Mouse (Mus musculus) kidney, embryonic 14.5 days (tissue): Measurements from ENCODE around the gene Tubb2b. TPM values are rescaled to one million over a fixed set of nuclear protein-coding genes. Genes with fewer than 3 reads are reported as not detected.

Experiments
- ATAC-seq: fragments of 200-750 bp; cut with Nextera tagmentation; 2 replicates; pipeline ENCODE4 v1.8.0; 2017; ENCODE audit warnings: moderate number of reproducible peaks, mild to moderate bottlenecking, moderate TSS enrichment, moderate library complexity; ENCODE audit not compliant: low FRiP score, low TSS enrichment
- H3K27ac ChIP-seq: fragments of 300-500 bp; sonication (generic); 2 replicates; pipeline ENCODE4 v1.5.1; 2014; ENCODE audit warnings: low read depth, mild to moderate bottlenecking, low read length, moderate library complexity, mixed read lengths
- H3K27me3 ChIP-seq: fragments of 300-500 bp; sonication (generic); 2 replicates; pipeline ENCODE4 v1.6.1; 2014; ENCODE audit warnings: mild to moderate bottlenecking, low read length; ENCODE audit not compliant: control insufficient read depth, insufficient read depth
- H3K36me3 ChIP-seq: fragments of 300-500 bp; sonication (generic); 2 replicates; pipeline ENCODE4 v1.6.1; 2014; ENCODE audit warnings: low read length, mixed read lengths; ENCODE audit not compliant: control insufficient read depth, insufficient read depth
- H3K4me1 ChIP-seq: fragments of 300-500 bp; sonication (generic); 2 replicates; pipeline ENCODE4 v1.6.1; 2014; ENCODE audit warnings: low read length, mixed read lengths; ENCODE audit not compliant: control insufficient read depth, insufficient read depth
- H3K4me2 ChIP-seq: fragments of 300-500 bp; sonication (generic); replicated peaks from 2 replicates; pipeline ENCODE4 v1.6.1; 2014; ENCODE audit warnings: low read depth, mild to moderate bottlenecking, low read length
- H3K4me3 ChIP-seq: fragments of 300-500 bp; sonication (generic); 2 replicates; pipeline ENCODE4 v1.5.1; 2014; ENCODE audit warnings: mild to moderate bottlenecking, low read length
- H3K9ac ChIP-seq: fragments of 300-500 bp; sonication (generic); 2 replicates; pipeline ENCODE4 v1.6.1; 2014; ENCODE audit warnings: low read depth, mild to moderate bottlenecking, low read length, moderate library complexity
- H3K9me3 ChIP-seq: fragments of 300-500 bp; sonication (generic); 2 replicates; pipeline ENCODE4 v1.6.1; 2016; ENCODE audit warnings: low read length; ENCODE audit not compliant: control insufficient read depth
- WGBS: fragments of 180-500 bp; shearing (Covaris S2); extraction: QIAGEN DNeasy Blood & Tissue Kit; methylation state at CpG from one replicate; pipeline ENCODE4 v1.1.7; 2014; 5-methylcytosine and 5-hydroxymethylcytosine counted together
- polyA plus RNA-seq: library from polyadenylated mRNA; unstranded; fragments of >200 nt; fragmentation: Nextera tagmentation; extraction: Ambion mirVana; gene quantifications from 2 replicates; pipeline ENCODE4 v1.2.1, GENCODE M21; 2014

The Tubb2b gene
- polyA plus RNA-seq, 1 experiment from 2014 or later, result 17.4 TPM

- Histone ChIP-seq H3K9me3 (no peaks in the 10 kb centered on the region), H3K9ac (no peak overlapping the region), H3K36me3 (no peaks in the 10 kb centered on the region), H3K27ac (no peak overlapping the region; the same call in 1 of the 2 replicates), H3K27me3 (no peaks in the 10 kb centered on the region), H3K4me3 (no peak overlapping the region), H3K4me1 (peaks cover 8% of the 10 kb centered on the region; the same call in 1 of the 2 replicates), H3K4me2 (peak overlapping the region; percentile 77; the same call in 1 of the 2 replicates)
- no peak for ATAC-seq
- 82% methylated on average over 3 of the region's 3 CpGs for WGBS
Measured at GRCm38 (mm10) chr13:34148181-34148580, 17.9 kb upstream of the Tubb2b start.

DNA sequence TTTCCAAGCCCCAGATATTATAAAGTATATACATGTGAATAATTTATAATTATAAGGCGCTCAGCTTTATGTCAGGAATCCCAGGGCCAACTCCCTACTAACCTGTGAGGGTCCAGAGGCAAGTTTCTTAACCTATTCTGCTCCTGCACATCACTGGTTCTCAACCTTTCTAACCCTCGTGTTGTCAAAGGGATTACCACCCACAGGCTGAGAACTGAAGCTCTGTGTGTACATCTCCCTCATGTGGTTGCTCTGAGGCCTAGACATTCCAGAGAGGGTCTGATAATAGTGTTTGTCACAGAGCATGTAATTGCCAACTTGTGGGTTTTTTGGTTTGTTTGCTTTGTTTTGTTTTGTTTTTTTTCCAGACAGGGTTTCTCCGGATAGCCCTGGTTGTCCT lies 16.6 kb upstream of the Tubb2b start:
- H3K36me3 ChIP-seq, result no peaks in the 10 kb centered on the region
- H3K27me3 ChIP-seq, result no peaks in the 10 kb centered on the region
- H3K4me3 ChIP-seq, result no peak overlapping the region
- 72% methylated on average over 3 of the region's 3 CpGs for WGBS
- no peaks in the 10 kb centered on the region for H3K9me3 ChIP-seq
- H3K4me2 ChIP-seq, result no peak overlapping the region
- peaks cover 8% of the 10 kb centered on the region; the same call in 1 of the 2 replicates for H3K4me1 ChIP-seq
- no peak overlapping the region for H3K27ac ChIP-seq
- ATAC-seq, result no peak
- no peak overlapping the region for H3K9ac ChIP-seq

DNA sequence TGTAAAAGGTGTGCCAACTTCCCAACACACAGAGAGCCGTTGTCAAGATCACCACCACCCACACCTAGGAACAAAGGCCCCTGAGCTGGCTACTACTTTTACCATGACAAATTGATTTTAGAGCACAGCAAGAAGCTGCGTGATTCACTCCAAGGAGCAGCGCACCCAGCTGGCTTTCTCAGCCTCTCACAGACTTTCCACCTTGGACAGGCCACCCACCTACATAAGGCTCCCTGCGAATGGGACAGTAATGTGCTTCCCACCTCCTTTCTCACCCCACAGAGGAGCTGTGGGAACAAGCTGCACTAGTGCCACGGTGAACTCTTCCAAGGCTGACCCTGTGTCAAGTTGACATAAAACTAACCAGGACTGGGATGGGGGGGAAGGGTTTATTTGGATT lies 13.1 kb upstream of the Tubb2b start:
- H3K4me3 ChIP-seq, result no peak overlapping the region
- no peak overlapping the region for H3K9ac ChIP-seq
- H3K27ac ChIP-seq, result no peak overlapping the region
- no peaks in the 10 kb centered on the region for H3K27me3 ChIP-seq
- no peaks in the 10 kb centered on the region for H3K4me1 ChIP-seq
- H3K4me2 ChIP-seq, result no peak overlapping the region
- H3K36me3 ChIP-seq, result no peaks in the 10 kb centered on the region
- 39% methylated on average over 5 of the region's 5 CpGs for WGBS
- H3K9me3 ChIP-seq, result no peaks in the 10 kb centered on the region
- ATAC-seq, result no peak

GRCm38 (mm10) chr13:34136605-34137004 lies 6.3 kb upstream of the Tubb2b start:
- Histone ChIP-seq H3K9ac (no peak overlapping the region), H3K9me3 (no peaks in the 10 kb centered on the region), H3K36me3 (no peaks in the 10 kb centered on the region), H3K4me1 (peaks cover 8% of the 10 kb centered on the region), H3K27me3 (0 out of 2 replicates have a peak, but pooled peaks cover 4% of the 10 kb centered on the region), H3K27ac (no peak overlapping the region), H3K4me3 (no peak overlapping the region), H3K4me2 (no peak overlapping the region)
- no peak for ATAC-seq
- 74% methylated on average over 7 of the region's 7 CpGs for WGBS

- Histone ChIP-seq H3K4me2 (no peak overlapping the region), H3K4me1 (peaks cover 17% of the 10 kb centered on the region), H3K27ac (no peak overlapping the region), H3K36me3 (no peaks in the 10 kb centered on the region), H3K4me3 (no peak overlapping the region), H3K27me3 (0 out of 2 replicates have a peak, but pooled peaks cover 4% of the 10 kb centered on the region), H3K9me3 (no peaks in the 10 kb centered on the region), H3K9ac (no peak overlapping the region)
- ATAC-seq, result no peak
- 75% methylated on average over 7 of the region's 7 CpGs for WGBS
Measured at GRCm38 (mm10) chr13:34134276-34134675, 4.0 kb upstream of the Tubb2b start.

DNA sequence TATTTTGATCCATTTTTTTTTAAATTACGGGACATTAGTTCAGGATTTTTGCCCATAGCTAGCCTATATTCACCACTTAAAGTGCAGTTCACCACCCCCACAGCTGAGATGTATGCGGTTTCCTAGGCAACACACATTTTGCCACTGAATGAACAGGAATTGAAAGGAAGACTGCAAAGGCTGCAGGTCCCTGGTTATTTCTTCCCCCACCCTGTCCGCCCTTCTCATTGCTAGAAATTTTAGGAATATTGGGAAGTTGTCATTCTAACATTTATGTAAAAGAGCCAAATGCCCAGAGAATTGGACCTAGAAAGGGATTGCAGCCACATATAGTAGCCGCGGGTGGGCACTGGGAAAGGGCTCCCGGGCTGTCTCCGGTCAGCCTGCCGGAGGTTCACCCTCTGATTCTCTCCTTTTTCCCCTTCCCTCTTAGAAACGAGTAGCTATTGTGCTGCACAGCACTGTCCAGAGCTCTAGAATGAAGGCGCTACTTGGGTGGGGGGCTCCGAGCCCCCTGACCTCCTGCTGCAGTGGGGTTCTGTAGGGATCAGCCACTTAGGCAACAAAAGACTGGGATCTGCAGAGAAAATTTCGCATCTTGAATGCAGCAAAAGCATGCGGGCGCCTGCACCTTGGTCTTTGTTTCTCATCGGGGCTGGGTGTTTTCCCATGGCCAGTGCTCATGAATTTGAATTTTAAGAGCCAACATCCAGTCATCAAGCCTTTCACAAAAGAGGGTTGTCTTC lies 3.2 kb upstream of the Tubb2b start:
- Histone ChIP-seq H3K36me3 (no peaks in the 10 kb centered on the region), H3K4me2 (peak overlapping the region; percentile 28), H3K9me3 (no peaks in the 10 kb centered on the region), H3K9ac (no peak overlapping the region; the same call in 1 of the 2 replicates), H3K4me3 (peak overlapping the region; percentile 5; the same call in 1 of the 2 replicates), H3K27ac (no peak overlapping the region), H3K4me1 (peaks cover 23% of the 10 kb centered on the region), H3K27me3 (0 out of 2 replicates have a peak, but pooled peaks cover 4% of the 10 kb centered on the region)
- ATAC-seq, result no peak
- WGBS, result 8% methylated on average over 15 of the region's 15 CpGs

DNA sequence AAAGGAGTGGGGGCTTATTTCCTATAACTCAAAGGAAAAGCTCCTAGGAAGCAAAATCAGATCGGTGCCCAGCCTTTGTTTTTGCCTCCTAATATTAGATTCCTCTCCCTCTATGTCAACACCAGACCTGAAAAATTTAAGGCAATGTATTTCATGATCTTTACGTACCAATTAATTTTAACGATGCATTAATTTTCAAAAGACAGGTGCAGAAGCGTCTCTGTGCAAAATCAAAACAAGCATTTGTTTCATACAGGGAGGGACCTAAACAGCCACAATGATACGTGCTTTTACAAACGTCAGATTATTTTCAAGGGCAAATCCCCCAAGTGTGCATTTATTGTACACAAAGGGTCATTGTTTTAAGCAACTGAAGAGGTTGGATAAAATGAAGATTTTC lies 2.6 kb upstream of the Tubb2b start:
- no peak overlapping the region for H3K9ac ChIP-seq
- H3K27me3 ChIP-seq, result 0 out of 2 replicates have a peak, but pooled peaks cover 4% of the 10 kb centered on the region
- H3K4me2 ChIP-seq, result peak overlapping the region; percentile 57
- no peaks in the 10 kb centered on the region for H3K36me3 ChIP-seq
- peak overlapping the region; percentile 63; the same call in 1 of the 2 replicates for H3K4me3 ChIP-seq
- WGBS, result 19% methylated on average over 6 of the region's 6 CpGs
- no peak overlapping the region for H3K27ac ChIP-seq
- ATAC-seq, result no peak
- H3K9me3 ChIP-seq, result no peaks in the 10 kb centered on the region
- H3K4me1 ChIP-seq, result peaks cover 23% of the 10 kb centered on the region

- peak overlapping the region; percentile 57 for H3K4me2 ChIP-seq
- peaks cover 23% of the 10 kb centered on the region for H3K4me1 ChIP-seq
- 0 out of 2 replicates have a peak, but pooled peaks cover 4% of the 10 kb centered on the region for H3K27me3 ChIP-seq
- peak overlapping the region; percentile 53; the same call in 1 of the 2 replicates for H3K9ac ChIP-seq
- no peaks in the 10 kb centered on the region for H3K9me3 ChIP-seq
- H3K27ac ChIP-seq, result no peak overlapping the region
- 3% methylated on average over 15 of the region's 15 CpGs for WGBS
- no peak for ATAC-seq
- H3K4me3 ChIP-seq, result peak overlapping the region; percentile 63
- no peaks in the 10 kb centered on the region for H3K36me3 ChIP-seq
Measured at GRCm38 (mm10) chr13:34132299-34132698, 2.0 kb upstream of the Tubb2b start.

- under 1% methylated on average over 10 of the region's 10 CpGs for WGBS
- ATAC-seq, result peak; percentile 16; the same call in 1 of the 2 replicates
Measured at GRCm38 (mm10) chr13:34131708-34132060, 1.4 kb upstream of the Tubb2b start.

More at GRCm38 (mm10) chr13:34131708-34132060, 1.4 kb upstream of the Tubb2b start:
- Histone ChIP-seq H3K9me3 (no peaks in the 10 kb centered on the region), H3K27me3 (0 out of 2 replicates have a peak, but pooled peaks cover 4% of the 10 kb centered on the region), H3K4me1 (peaks cover 23% of the 10 kb centered on the region), H3K27ac (peak overlapping the region; percentile 64), H3K36me3 (0 out of 2 replicates have a peak, but pooled peaks cover under 1% of the 10 kb centered on the region), H3K9ac (peak overlapping the region; percentile 53), H3K4me2 (peak overlapping the region; percentile 57), H3K4me3 (peak overlapping the region; percentile 63)
